Mouse (Mus musculus): Measurements from ENCODE around the gene Faap24.
A peak's percentile ranks its signal among the peaks of the same experiment; 100 is the strongest.

Faap24 gene

GRCm38 (mm10) chr7:35396542-35397168 lies at the start of gene Faap24, which contains the start of gene Cep89:
Gene Faap24, minus strand, starts transcription at chr7:35396836.
Gene Cep89, plus strand, starts transcription at chr7:35397035.
- peak; percentile 94 for DNase-seq (ENCODE audit: low read depth, low spot score)

- no peak for DNase-seq (ENCODE audit: low read depth, low spot score)
Observed at GRCm38 (mm10) chr7:35435266-35435665, 38.6 kb upstream of the Faap24 start.

GRCm38 (mm10) chr7:35428146-35428545 lies 31.5 kb upstream of the Faap24 start:
- DNase-seq (ENCODE audit: low read depth, low spot score) = no peak

- no peak for DNase-seq (ENCODE audit: low read depth, low spot score)
Observed at GRCm38 (mm10) chr7:35423071-35423470, 26.4 kb upstream of the Faap24 start.

- DNase-seq (ENCODE audit: low read depth, low spot score) = no peak
Observed at GRCm38 (mm10) chr7:35416654-35416948, 20.0 kb upstream of the Faap24 start.

GRCm38 (mm10) chr7:35415801-35416653 lies 19.4 kb upstream of the Faap24 start:
- DNase-seq (ENCODE audit: low read depth, low spot score) = no peak

GRCm38 (mm10) chr7:35415226-35415625 lies 18.6 kb upstream of the Faap24 start:
- no peak for DNase-seq (ENCODE audit: low read depth, low spot score)

GRCm38 (mm10) chr7:35401169-35401568 lies 4.5 kb upstream of the Faap24 start:
- DNase-seq (ENCODE audit: low read depth, low spot score) = peak; percentile 73

- DNase-seq (ENCODE audit: low read depth, low spot score) = no peak
Observed at GRCm38 (mm10) chr7:35395734-35396456, 741 bp downstream of the Faap24 start.

GRCm38 (mm10) chr7:35392935-35393334 lies 3.7 kb downstream of the Faap24 start:
- no peak for DNase-seq (ENCODE audit: low read depth, low spot score)

- no peak for DNase-seq (ENCODE audit: low read depth, low spot score)
Observed at GRCm38 (mm10) chr7:35388694-35389093, 7.9 kb downstream of the Faap24 start.

GRCm38 (mm10) chr7:35386525-35386952 lies 10.1 kb downstream of the Faap24 start:
- no peak for DNase-seq (ENCODE audit: low read depth, low spot score)

- peak; percentile 81 for DNase-seq (ENCODE audit: low read depth, low spot score)
Observed at GRCm38 (mm10) chr7:35382706-35383353, 13.8 kb downstream of the Faap24 start.

- DNase-seq (ENCODE audit: low read depth, low spot score) = no peak
Observed at GRCm38 (mm10) chr7:35381861-35382260, 14.8 kb downstream of the Faap24 start.

- DNase-seq (ENCODE audit: low read depth, low spot score) = no peak
Observed at GRCm38 (mm10) chr7:35380351-35380750, 16.3 kb downstream of the Faap24 start.

GRCm38 (mm10) chr7:35379492-35380119 lies 17.0 kb downstream of the Faap24 start:
- DNase-seq (ENCODE audit: low read depth, low spot score) = no peak

- no peak for DNase-seq (ENCODE audit: low read depth, low spot score)
Observed at GRCm38 (mm10) chr7:35376623-35377022, 20.0 kb downstream of the Faap24 start.

GRCm38 (mm10) chr7:35374265-35374664 lies 22.4 kb downstream of the Faap24 start:
- no peak for DNase-seq (ENCODE audit: low read depth, low spot score)

GRCm38 (mm10) chr7:35373146-35373989 lies 23.3 kb downstream of the Faap24 start:
- DNase-seq (ENCODE audit: low read depth, low spot score) = no peak

- DNase-seq (ENCODE audit: low read depth, low spot score) = no peak
Observed at GRCm38 (mm10) chr7:35372483-35373017, 24.1 kb downstream of the Faap24 start.
